Mouse (Mus musculus) embryonic facial prominence, embryonic 15.5 days (tissue): ENCODE measurements around the gene Wnk2. TPM values are rescaled to one million over a fixed set of nuclear protein-coding genes. Genes with fewer than 3 reads are reported as not detected.

ENCODE experiments used
- ATAC-seq: fragments of 200-750 bp; cut with Nextera tagmentation; 2 replicates; pipeline ENCODE4 v1.8.0; 2017; ENCODE audit warnings: low read depth, moderate TSS enrichment; ENCODE audit not compliant: insufficient number of reproducible peaks, low FRiP score, low TSS enrichment
- H3K27ac ChIP-seq: fragments of 300-500 bp; sonication (generic); replicated peaks from 2 replicates; pipeline ENCODE4 v1.5.1; 2015; ENCODE audit warnings: mild to moderate bottlenecking, inconsistent platforms
- H3K27me3 ChIP-seq: fragments of 300-500 bp; sonication (generic); 2 replicates; pipeline ENCODE4 v1.6.1; 2015; ENCODE audit warnings: inconsistent platforms
- H3K36me3 ChIP-seq: fragments of 300-500 bp; sonication (generic); 2 replicates; pipeline ENCODE4 v1.6.1; 2015; ENCODE audit warnings: mild to moderate bottlenecking, inconsistent platforms
- H3K4me1 ChIP-seq: fragments of 300-500 bp; sonication (generic); 2 replicates; pipeline ENCODE4 v1.6.1; 2015; ENCODE audit warnings: inconsistent platforms
- H3K4me2 ChIP-seq: fragments of 300-500 bp; sonication (generic); replicated peaks from 2 replicates; pipeline ENCODE4 v1.6.1; 2015; ENCODE audit warnings: mild to moderate bottlenecking, inconsistent platforms
- H3K4me3 ChIP-seq: fragments of 300-500 bp; sonication (generic); replicated peaks from 2 replicates; pipeline ENCODE4 v1.5.1; 2015; ENCODE audit warnings: mild to moderate bottlenecking, inconsistent platforms
- H3K9ac ChIP-seq: fragments of 300-500 bp; sonication (generic); 2 replicates; pipeline ENCODE4 v1.6.1; 2015; ENCODE audit warnings: inconsistent platforms
- H3K9me3 ChIP-seq: fragments of 300-500 bp; sonication (generic); replicated peaks from 2 replicates; pipeline ENCODE4 v1.6.1; 2016; ENCODE audit warnings: inconsistent platforms
- WGBS: fragments of 180-500 bp; shearing (Covaris S2); methylation state at CpG from one replicate; pipeline ENCODE4 v1.1.7; 2015; 5-methylcytosine and 5-hydroxymethylcytosine counted together
- polyA plus RNA-seq: library from polyadenylated mRNA; unstranded; fragments of >200 nt; fragmentation: Nextera tagmentation; extraction: Ambion mirVana; gene quantifications from 2 replicates; pipeline ENCODE4 v1.2.1, GENCODE M21; 2015

The Wnk2 gene
- polyA plus RNA-seq, 1 experiment from 2014 or later = 2.6 TPM

DNA sequence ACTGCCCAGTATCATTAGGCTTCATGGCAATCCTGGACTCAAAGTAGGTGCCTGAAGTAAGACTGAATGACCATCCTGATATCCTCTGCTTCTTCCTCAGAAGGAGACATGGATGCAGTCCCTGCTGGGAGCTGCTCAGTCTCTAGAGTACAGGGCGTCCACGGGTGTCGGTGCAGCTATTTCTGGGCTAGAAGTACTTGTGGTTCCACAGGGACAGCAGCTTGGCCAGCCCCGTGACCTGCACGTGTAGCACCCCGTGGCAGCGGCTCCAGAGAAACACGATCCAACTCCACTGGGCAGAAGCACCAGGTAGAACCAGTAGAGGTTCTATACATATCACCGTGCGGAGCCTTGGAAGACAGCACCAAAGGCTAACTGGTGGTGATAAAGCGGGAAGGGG lies 13.3 kb downstream of the Wnk2 start:
- Histone ChIP-seq H3K9me3 (no peaks in the 10 kb centered on the region), H3K9ac (no peak overlapping the region), H3K4me1 (peaks cover 38% of the 10 kb centered on the region), H3K4me2 (no peak overlapping the region), H3K36me3 (no peaks in the 10 kb centered on the region), H3K4me3 (no peak overlapping the region), H3K27ac (no peak overlapping the region), H3K27me3 (no peaks in the 10 kb centered on the region)
- WGBS = 90% methylated on average over 11 of the region's 11 CpGs
- no peak for ATAC-seq

DNA sequence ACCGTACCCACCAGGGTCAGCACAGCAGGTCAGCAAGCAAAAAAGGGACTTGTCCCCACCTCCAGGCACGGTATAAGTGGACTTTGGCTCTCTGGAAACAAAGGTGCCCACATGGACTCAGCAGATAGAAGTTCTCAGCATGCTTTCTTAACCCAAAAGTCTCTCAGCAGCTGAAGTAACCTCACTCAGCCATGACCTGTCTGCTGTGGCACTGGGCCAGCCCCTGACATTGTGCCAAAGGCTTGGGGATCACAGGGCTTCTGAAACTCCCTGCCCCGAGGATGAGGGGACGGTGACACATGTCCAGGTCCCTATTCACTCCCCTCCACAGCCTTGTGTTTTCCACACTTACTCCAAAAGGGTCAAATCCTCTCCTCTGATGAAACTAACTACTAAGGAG lies 14.7 kb downstream of the Wnk2 start:
- no peak overlapping the region for H3K4me2 ChIP-seq
- H3K36me3 ChIP-seq = no peaks in the 10 kb centered on the region
- no peaks in the 10 kb centered on the region for H3K27me3 ChIP-seq
- WGBS = 60% methylated on average over 4 of the region's 4 CpGs
- H3K4me1 ChIP-seq = peaks cover 42% of the 10 kb centered on the region
- H3K9me3 ChIP-seq = no peaks in the 10 kb centered on the region
- ATAC-seq = no peak
- H3K9ac ChIP-seq = no peak overlapping the region
- H3K27ac ChIP-seq = no peak overlapping the region
- H3K4me3 ChIP-seq = no peak overlapping the region

DNA sequence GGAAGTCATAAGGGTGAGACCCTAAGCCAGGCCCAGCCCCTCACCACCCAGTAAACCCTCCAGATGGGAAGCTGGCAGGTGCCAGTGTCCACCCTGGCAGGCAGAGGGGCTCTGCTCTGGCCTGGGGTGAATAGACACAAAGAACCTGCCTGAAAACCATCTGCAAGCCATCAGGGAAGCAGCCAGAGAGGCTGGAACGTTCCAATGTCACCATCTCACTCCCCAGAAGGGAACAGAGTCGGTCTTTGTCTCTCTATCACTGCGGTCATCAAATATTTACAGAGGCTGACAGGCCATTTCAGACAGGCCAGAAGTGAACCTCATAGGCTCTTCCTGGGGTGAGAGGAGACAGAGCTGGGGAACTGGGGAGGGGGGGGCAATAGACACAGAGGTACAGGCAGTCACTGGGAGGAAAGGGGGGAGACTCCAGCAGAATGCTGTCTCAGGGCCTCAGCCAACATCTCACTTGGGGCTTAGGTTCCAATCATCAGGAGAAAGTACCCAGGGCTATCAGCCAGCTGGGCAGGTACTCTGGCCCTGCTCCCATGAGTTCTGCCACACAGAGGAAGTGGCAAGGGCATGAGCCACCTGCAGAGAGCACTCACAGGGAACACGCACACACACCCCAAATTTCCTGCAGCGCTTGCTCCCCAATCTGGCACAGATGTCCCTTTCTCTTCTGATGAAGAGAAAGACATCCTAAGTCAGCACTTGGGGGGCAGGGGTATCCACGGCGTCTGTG lies 15.7 kb downstream of the Wnk2 start:
- Histone ChIP-seq H3K4me3 (no peak overlapping the region), H3K4me1 (peaks cover 51% of the 10 kb centered on the region), H3K27me3 (no peaks in the 10 kb centered on the region), H3K4me2 (no peak overlapping the region), H3K36me3 (no peaks in the 10 kb centered on the region), H3K9ac (no peak overlapping the region), H3K27ac (no peak overlapping the region), H3K9me3 (no peaks in the 10 kb centered on the region)
- no peak for ATAC-seq
- 70% methylated on average over 7 of the region's 7 CpGs for WGBS

DNA sequence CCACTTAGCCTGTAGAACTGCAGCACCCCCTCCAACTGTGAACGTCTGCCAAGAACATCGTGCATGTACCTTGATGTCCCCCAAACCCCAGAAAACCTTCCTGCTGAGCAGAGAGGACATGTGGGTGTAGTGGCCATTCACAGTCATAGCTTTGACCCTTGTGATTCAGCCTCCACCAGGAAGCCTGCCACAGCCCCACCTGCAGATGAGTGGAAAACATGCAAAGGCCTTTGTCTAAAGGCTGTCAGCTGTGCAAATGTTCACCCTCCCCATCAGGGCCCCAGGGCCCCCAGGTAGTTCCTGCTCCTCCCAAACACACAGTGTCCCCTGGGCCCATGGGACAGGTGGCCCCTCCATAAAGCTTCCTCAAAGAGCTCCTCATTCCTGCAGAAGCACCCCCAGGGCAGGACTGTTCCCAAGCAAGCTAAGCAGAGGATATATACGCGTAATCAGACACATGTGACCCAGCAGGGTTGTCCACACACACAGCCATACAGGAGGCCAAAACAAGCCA lies 16.4 kb downstream of the Wnk2 start:
- H3K36me3 ChIP-seq = no peaks in the 10 kb centered on the region
- H3K9ac ChIP-seq = no peak overlapping the region
- no peaks in the 10 kb centered on the region for H3K27me3 ChIP-seq
- peaks cover 51% of the 10 kb centered on the region for H3K4me1 ChIP-seq
- no peak overlapping the region for H3K4me3 ChIP-seq
- H3K27ac ChIP-seq = no peak overlapping the region
- ATAC-seq = no peak
- no peaks in the 10 kb centered on the region for H3K9me3 ChIP-seq
- WGBS = 70% methylated on average over 4 of the region's 4 CpGs
- H3K4me2 ChIP-seq = no peak overlapping the region

DNA sequence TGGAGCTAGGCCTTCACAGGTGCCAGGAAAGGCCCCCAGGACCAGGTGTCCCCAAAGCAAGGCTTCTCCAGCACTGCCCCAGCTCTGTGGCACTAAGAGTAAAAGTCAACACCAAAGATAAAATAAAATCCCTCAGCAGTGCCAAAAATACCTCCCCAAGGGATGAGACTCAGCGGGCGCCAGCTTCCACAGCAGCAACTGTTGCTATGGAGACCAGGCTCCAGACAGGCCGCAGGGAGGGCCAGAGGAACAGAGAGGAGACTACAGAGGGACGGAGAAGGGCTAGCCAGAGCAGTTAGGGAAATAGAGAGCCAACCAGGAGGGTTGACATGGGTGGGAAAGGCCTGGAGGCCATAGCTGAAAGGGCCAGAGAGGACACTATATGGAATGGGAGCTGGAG lies 18.0 kb downstream of the Wnk2 start:
- no peaks in the 10 kb centered on the region for H3K36me3 ChIP-seq
- peaks cover 51% of the 10 kb centered on the region for H3K4me1 ChIP-seq
- no peak for ATAC-seq
- no peaks in the 10 kb centered on the region for H3K27me3 ChIP-seq
- H3K9ac ChIP-seq = no peak overlapping the region
- no peak overlapping the region for H3K4me3 ChIP-seq
- H3K27ac ChIP-seq = no peak overlapping the region
- H3K4me2 ChIP-seq = no peak overlapping the region
- no peaks in the 10 kb centered on the region for H3K9me3 ChIP-seq
- 31% methylated on average over 4 of the region's 4 CpGs for WGBS

DNA sequence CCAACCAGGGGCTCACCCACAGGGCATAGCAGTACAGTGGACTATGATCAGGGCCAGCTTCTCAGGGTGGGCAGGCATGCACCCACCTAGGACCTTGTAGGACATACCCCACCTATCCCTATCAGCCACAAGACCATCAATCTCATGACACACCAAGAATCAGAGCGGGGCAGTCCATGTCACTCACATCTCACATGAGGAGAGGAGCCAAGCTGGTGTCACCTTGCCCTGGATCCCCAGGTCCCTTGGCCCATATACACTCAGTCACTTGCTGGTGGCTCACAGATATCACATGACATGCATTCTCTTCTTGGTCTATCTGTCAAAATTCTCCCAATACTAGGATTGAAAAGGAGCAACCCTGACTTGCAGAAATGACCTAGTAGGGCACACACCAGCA lies 18.7 kb downstream of the Wnk2 start:
- Histone ChIP-seq H3K4me3 (no peak overlapping the region), H3K4me1 (peaks cover 51% of the 10 kb centered on the region), H3K4me2 (no peak overlapping the region), H3K9me3 (no peaks in the 10 kb centered on the region), H3K9ac (no peak overlapping the region), H3K36me3 (no peaks in the 10 kb centered on the region), H3K27me3 (no peaks in the 10 kb centered on the region), H3K27ac (no peak overlapping the region)
- 95% methylated on average over 1 of the region's 1 CpGs for WGBS
- ATAC-seq = no peak

DNA sequence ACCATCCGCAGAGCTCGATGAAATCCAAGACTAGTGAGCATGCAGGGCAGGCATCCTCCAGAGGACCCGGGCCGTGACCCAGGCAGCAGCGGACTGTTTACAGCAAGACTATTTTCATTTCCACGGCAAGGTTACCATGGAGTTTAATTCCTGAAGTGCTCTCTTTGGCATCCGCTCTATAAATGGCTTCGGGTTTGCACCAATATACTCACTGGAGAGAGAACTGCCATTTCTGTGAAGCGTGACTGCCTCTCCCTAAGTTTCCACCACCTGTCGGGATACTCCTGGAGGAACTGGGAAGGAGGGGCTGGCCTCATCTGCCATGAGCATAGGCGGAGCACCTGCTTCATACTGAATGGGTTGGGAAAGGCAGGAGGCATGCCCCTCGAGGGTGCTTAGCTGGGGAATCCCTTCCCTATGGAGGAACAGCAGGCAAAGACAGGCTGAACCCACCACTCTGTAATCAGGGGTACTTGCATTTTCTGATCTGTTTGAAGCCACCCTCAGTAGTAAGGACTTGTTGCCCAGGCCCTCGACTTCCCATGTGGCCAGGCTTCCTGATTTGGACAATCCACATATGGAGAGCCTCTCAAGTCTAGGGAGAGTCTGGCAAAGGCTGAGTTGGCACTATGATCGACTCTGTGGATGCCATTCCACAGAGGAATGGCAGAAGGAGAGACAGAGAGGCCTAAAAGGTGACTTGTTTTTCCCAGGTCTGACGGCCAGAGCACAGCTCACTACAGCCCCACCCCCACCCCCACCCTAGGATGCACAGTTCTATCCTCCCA lies 19.8 kb downstream of the Wnk2 start:
- no peaks in the 10 kb centered on the region for H3K27me3 ChIP-seq
- ATAC-seq = peak; percentile 34; the same call in 1 of the 2 replicates
- no peak overlapping the region for H3K4me2 ChIP-seq
- WGBS = 42% methylated on average over 15 of the region's 15 CpGs
- no peak overlapping the region for H3K9ac ChIP-seq
- H3K4me1 ChIP-seq = peaks cover 46% of the 10 kb centered on the region
- H3K4me3 ChIP-seq = no peak overlapping the region
- H3K9me3 ChIP-seq = no peaks in the 10 kb centered on the region
- H3K36me3 ChIP-seq = no peaks in the 10 kb centered on the region
- no peak overlapping the region; the same call in 1 of the 2 replicates for H3K27ac ChIP-seq

DNA sequence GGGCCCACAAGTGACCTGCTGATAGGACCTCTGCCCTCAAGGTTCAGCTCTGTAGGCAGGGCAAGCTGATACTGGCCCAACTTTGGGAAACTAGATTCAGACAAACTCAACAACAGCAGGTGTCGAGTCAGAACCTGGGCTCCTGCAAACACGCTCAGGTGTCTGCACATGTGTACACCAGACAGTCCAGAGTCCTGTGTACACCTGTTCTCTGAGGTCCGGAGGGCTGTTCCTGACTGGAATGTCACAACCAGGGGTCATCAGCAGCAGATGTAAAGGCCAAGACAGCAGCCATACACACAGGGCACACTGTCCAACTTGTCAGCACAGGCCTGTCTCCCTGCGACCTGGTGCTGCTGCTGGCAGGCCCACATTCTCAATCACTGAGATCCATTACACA lies 25.7 kb downstream of the Wnk2 start:
- Histone ChIP-seq H3K4me2 (no peak overlapping the region), H3K36me3 (no peaks in the 10 kb centered on the region), H3K4me1 (peaks cover 21% of the 10 kb centered on the region), H3K9me3 (no peaks in the 10 kb centered on the region), H3K27ac (no peak overlapping the region), H3K4me3 (no peak overlapping the region), H3K27me3 (no peaks in the 10 kb centered on the region), H3K9ac (no peak overlapping the region)
- WGBS = 69% methylated on average over 4 of the region's 4 CpGs
- ATAC-seq = no peak

DNA sequence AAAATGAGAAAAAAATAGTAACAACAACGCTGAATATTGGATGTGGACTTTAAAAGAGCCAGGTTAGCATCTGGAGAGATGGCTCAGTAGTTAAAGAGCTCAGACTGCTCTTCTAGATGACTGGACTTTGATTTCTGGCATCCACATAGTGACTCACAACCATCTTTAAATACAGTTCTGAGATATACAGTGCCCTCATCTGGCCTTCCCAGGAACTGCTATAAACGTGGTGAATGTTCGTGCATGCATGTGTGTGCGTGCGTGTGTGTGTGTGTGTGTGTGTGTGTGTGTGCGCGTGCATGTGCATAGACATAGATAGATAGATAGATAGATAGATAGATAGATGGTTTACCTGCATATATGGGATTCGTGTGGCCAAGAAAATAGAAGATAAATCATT lies 30.3 kb downstream of the Wnk2 start:
- H3K27ac ChIP-seq = no peak overlapping the region
- no peaks in the 10 kb centered on the region for H3K36me3 ChIP-seq
- 90% methylated on average over 8 of the region's 8 CpGs for WGBS
- no peaks in the 10 kb centered on the region for H3K9me3 ChIP-seq
- H3K4me3 ChIP-seq = no peak overlapping the region
- peaks cover 21% of the 10 kb centered on the region for H3K4me1 ChIP-seq
- no peaks in the 10 kb centered on the region for H3K27me3 ChIP-seq
- no peak overlapping the region for H3K9ac ChIP-seq
- no peak overlapping the region for H3K4me2 ChIP-seq
- no peak for ATAC-seq

DNA sequence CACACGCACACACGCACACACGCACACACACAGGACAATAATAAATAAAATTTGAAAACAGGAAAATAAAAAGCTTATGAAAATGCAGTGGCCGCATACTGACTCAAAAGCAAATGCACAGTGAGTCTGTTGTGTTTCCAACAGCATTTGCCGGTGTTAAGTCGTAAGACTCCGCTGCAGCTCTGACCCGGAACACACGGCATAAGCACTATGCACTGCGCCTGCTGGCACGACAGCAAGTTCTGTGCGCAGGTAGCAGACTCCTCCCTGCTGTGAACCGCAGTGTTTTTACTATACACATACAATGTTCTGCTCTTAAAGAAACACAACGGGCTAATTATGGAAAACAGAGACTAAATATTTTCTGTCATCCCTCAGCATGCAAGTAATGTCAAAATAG lies 32.9 kb downstream of the Wnk2 start:
- Histone ChIP-seq H3K4me1 (peaks cover 6% of the 10 kb centered on the region), H3K4me3 (no peak overlapping the region), H3K9me3 (no peaks in the 10 kb centered on the region), H3K36me3 (no peaks in the 10 kb centered on the region), H3K27ac (no peak overlapping the region), H3K4me2 (no peak overlapping the region), H3K27me3 (no peaks in the 10 kb centered on the region), H3K9ac (no peak overlapping the region)
- WGBS = 81% methylated on average over 14 of the region's 14 CpGs
- ATAC-seq = no peak

DNA sequence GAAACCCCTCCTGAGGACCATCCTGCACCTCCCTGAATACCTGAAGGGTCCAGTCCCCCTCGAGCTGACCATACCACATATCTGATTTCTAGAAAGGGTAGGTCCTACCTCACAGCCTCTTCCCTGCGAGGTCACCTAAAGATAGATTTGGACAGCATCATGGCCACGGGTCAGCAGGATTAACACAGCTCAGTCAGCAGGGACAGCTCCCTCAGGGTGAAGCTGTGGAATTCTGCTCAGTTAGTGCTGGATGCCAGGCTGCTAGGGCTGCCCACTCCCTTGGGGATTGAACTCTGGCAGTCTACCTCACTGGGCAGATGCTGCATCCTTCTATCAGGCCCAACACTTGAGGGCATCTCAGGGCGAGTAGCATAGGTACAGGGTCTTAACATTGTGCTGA lies 33.7 kb downstream of the Wnk2 start:
- no peaks in the 10 kb centered on the region for H3K36me3 ChIP-seq
- 57% methylated on average over 4 of the region's 4 CpGs for WGBS
- H3K27ac ChIP-seq = no peak overlapping the region
- H3K9ac ChIP-seq = no peak overlapping the region
- no peak overlapping the region for H3K4me2 ChIP-seq
- no peaks in the 10 kb centered on the region for H3K9me3 ChIP-seq
- 0 out of 2 replicates have a peak, but pooled peaks cover 4% of the 10 kb centered on the region for H3K4me1 ChIP-seq
- no peak for ATAC-seq
- no peak overlapping the region for H3K4me3 ChIP-seq
- no peaks in the 10 kb centered on the region for H3K27me3 ChIP-seq
